Mouse (Mus musculus) intestine, embryonic 16.5 days (tissue): ENCODE data around the gene Gramd4. TPM values are rescaled to one million over a fixed set of nuclear protein-coding genes. Genes with fewer than 3 reads are reported as not detected.
A peak's percentile ranks its signal among the peaks of the same experiment; 100 is the strongest.

Source experiments
- ATAC-seq: fragments of 200-750 bp; cut with Nextera tagmentation; 2 replicates; pipeline ENCODE4 v1.8.0; 2017; ENCODE audit warnings: moderate TSS enrichment, moderate library complexity
- H3K27ac ChIP-seq: fragments of 300-500 bp; sonication (generic); 2 replicates; pipeline ENCODE4 v1.5.1; 2014; ENCODE audit warnings: mild to moderate bottlenecking, low read length
- H3K27me3 ChIP-seq: fragments of 300-500 bp; sonication (generic); replicated peaks from 2 replicates; pipeline ENCODE4 v1.6.1; 2014; ENCODE audit warnings: low read length, control low read depth, mixed read lengths; ENCODE audit not compliant: control insufficient read depth, insufficient read depth
- H3K36me3 ChIP-seq: fragments of 300-500 bp; sonication (generic); 2 replicates; pipeline ENCODE4 v1.6.1; 2014; ENCODE audit warnings: low read length, control low read depth; ENCODE audit not compliant: control insufficient read depth, insufficient read depth
- H3K4me1 ChIP-seq: fragments of 300-500 bp; sonication (generic); 2 replicates; pipeline ENCODE4 v1.6.1; 2014; ENCODE audit warnings: low read length, control low read depth, mixed read lengths; ENCODE audit not compliant: control insufficient read depth, insufficient read depth
- H3K4me2 ChIP-seq: fragments of 300-500 bp; sonication (generic); 2 replicates; pipeline ENCODE4 v1.6.1; 2014; ENCODE audit warnings: low read depth, low read length, control low read depth
- H3K4me3 ChIP-seq: fragments of 300-500 bp; sonication (generic); 2 replicates; pipeline ENCODE4 v1.5.1; 2014; ENCODE audit warnings: mild to moderate bottlenecking, low read length
- H3K9ac ChIP-seq: fragments of 300-500 bp; sonication (generic); 2 replicates; pipeline ENCODE4 v1.6.1; 2014; ENCODE audit warnings: low read depth, low read length
- H3K9me3 ChIP-seq: fragments of 300-500 bp; sonication (generic); 2 replicates; pipeline ENCODE4 v1.6.1; 2016; ENCODE audit warnings: low read length, control low read depth; ENCODE audit not compliant: control insufficient read depth
- WGBS: fragments of 180-500 bp; shearing (Covaris S2); extraction: QIAGEN DNeasy Blood & Tissue Kit; methylation state at CpG from one replicate; pipeline ENCODE4 v1.1.7; 2014; 5-methylcytosine and 5-hydroxymethylcytosine counted together
- polyA plus RNA-seq: library from polyadenylated mRNA; unstranded; fragments of >200 nt; fragmentation: Nextera tagmentation; extraction: Ambion mirVana; gene quantifications from 2 replicates; pipeline ENCODE4 v1.2.1, GENCODE M21; 2015

Gramd4 gene
- polyA plus RNA-seq, 1 experiment from 2014 or later: 9.1 TPM

- Histone ChIP-seq H3K9ac (0 out of 2 replicates have a peak overlapping the region, but pooled peaks have one; percentile 31), H3K27ac (peak overlapping the region; percentile 38), H3K4me3 (peak overlapping the region; percentile 24), H3K36me3 (no peaks in the 10 kb centered on the region), H3K4me1 (peaks cover 64% of the 10 kb centered on the region), H3K4me2 (peak overlapping the region; percentile 38), H3K9me3 (no peaks in the 10 kb centered on the region), H3K27me3 (no peaks in the 10 kb centered on the region)
- ATAC-seq: no peak
- 75% methylated on average over 20 of the region's 20 CpGs for WGBS
Measured at GRCm38 (mm10) chr15:86075305-86076047, 18.0 kb downstream of the Gramd4 start.

- H3K27ac ChIP-seq: peak overlapping the region; percentile 38
- peak overlapping the region; percentile 38 for H3K4me2 ChIP-seq
- H3K4me3 ChIP-seq: peak overlapping the region; percentile 24
- H3K9ac ChIP-seq: 0 out of 2 replicates have a peak overlapping the region, but pooled peaks have one; percentile 31
- no peaks in the 10 kb centered on the region for H3K36me3 ChIP-seq
- WGBS: 70% methylated on average over 2 of the region's 2 CpGs
- ATAC-seq: no peak
- no peaks in the 10 kb centered on the region for H3K27me3 ChIP-seq
- H3K9me3 ChIP-seq: no peaks in the 10 kb centered on the region
- peaks cover 62% of the 10 kb centered on the region for H3K4me1 ChIP-seq
Measured at GRCm38 (mm10) chr15:86076048-86076315, 18.5 kb downstream of the Gramd4 start.

- no peaks in the 10 kb centered on the region for H3K27me3 ChIP-seq
- H3K9ac ChIP-seq: no peak overlapping the region
- peak overlapping the region; percentile 38 for H3K27ac ChIP-seq
- WGBS: 67% methylated on average over 8 of the region's 8 CpGs
- H3K9me3 ChIP-seq: no peaks in the 10 kb centered on the region
- peak overlapping the region; percentile 24; the same call in 1 of the 2 replicates for H3K4me3 ChIP-seq
- H3K4me2 ChIP-seq: peak overlapping the region; percentile 38
- ATAC-seq: no peak
- peaks cover 63% of the 10 kb centered on the region for H3K4me1 ChIP-seq
- H3K36me3 ChIP-seq: no peaks in the 10 kb centered on the region
Measured at GRCm38 (mm10) chr15:86076378-86076777, 18.9 kb downstream of the Gramd4 start.

- H3K27ac ChIP-seq: no peak overlapping the region
- WGBS: 56% methylated on average over 5 of the region's 5 CpGs
- H3K4me2 ChIP-seq: no peak overlapping the region
- no peaks in the 10 kb centered on the region for H3K27me3 ChIP-seq
- H3K36me3 ChIP-seq: no peaks in the 10 kb centered on the region
- H3K4me1 ChIP-seq: peaks cover 68% of the 10 kb centered on the region
- ATAC-seq: no peak
- H3K4me3 ChIP-seq: no peak overlapping the region
- no peaks in the 10 kb centered on the region for H3K9me3 ChIP-seq
- no peak overlapping the region for H3K9ac ChIP-seq
Measured at GRCm38 (mm10) chr15:86077934-86078333, 20.4 kb downstream of the Gramd4 start.

GRCm38 (mm10) chr15:86078481-86079216 lies 21.2 kb downstream of the Gramd4 start:
- Histone ChIP-seq H3K36me3 (no peaks in the 10 kb centered on the region), H3K9ac (no peak overlapping the region), H3K9me3 (no peaks in the 10 kb centered on the region), H3K4me3 (no peak overlapping the region), H3K27me3 (no peaks in the 10 kb centered on the region), H3K4me2 (no peak overlapping the region), H3K4me1 (peaks cover 72% of the 10 kb centered on the region), H3K27ac (no peak overlapping the region; the same call in 1 of the 2 replicates)
- no peak for ATAC-seq
- WGBS: 62% methylated on average over 18 of the region's 18 CpGs

- H3K4me2 ChIP-seq: no peak overlapping the region
- no peak overlapping the region; the same call in 1 of the 2 replicates for H3K27ac ChIP-seq
- no peaks in the 10 kb centered on the region for H3K36me3 ChIP-seq
- 66% methylated on average over 5 of the region's 5 CpGs for WGBS
- H3K27me3 ChIP-seq: no peaks in the 10 kb centered on the region
- H3K4me3 ChIP-seq: no peak overlapping the region
- ATAC-seq: no peak
- H3K4me1 ChIP-seq: peaks cover 66% of the 10 kb centered on the region
- H3K9me3 ChIP-seq: no peaks in the 10 kb centered on the region
- no peak overlapping the region for H3K9ac ChIP-seq
Measured at GRCm38 (mm10) chr15:86079467-86079866, 22.0 kb downstream of the Gramd4 start.

- H3K27ac ChIP-seq: no peak overlapping the region
- 69% methylated on average over 4 of the region's 4 CpGs for WGBS
- no peak for ATAC-seq
Measured at GRCm38 (mm10) chr15:86079876-86080275, 22.4 kb downstream of the Gramd4 start.

GRCm38 (mm10) chr15:86080408-86080807 lies 22.9 kb downstream of the Gramd4 start:
- ATAC-seq: no peak
- 100% methylated on average over 1 of the region's 1 CpGs for WGBS
- Histone ChIP-seq H3K36me3 (no peaks in the 10 kb centered on the region), H3K9ac (no peak overlapping the region), H3K4me3 (no peak overlapping the region), H3K4me1 (peaks cover 72% of the 10 kb centered on the region), H3K4me2 (no peak overlapping the region), H3K9me3 (no peaks in the 10 kb centered on the region), H3K27ac (no peak overlapping the region), H3K27me3 (no peaks in the 10 kb centered on the region)

More at GRCm38 (mm10) chr15:86079876-86080275, 22.4 kb downstream of the Gramd4 start:
- H3K4me3 ChIP-seq: no peak overlapping the region
- peaks cover 68% of the 10 kb centered on the region for H3K4me1 ChIP-seq
- no peaks in the 10 kb centered on the region for H3K36me3 ChIP-seq
- no peaks in the 10 kb centered on the region for H3K27me3 ChIP-seq
- no peak overlapping the region for H3K4me2 ChIP-seq
- no peak overlapping the region for H3K9ac ChIP-seq
- H3K9me3 ChIP-seq: no peaks in the 10 kb centered on the region

GRCm38 (mm10) chr15:86081654-86082053 lies 24.2 kb downstream of the Gramd4 start:
- 0 out of 2 replicates have a peak overlapping the region, but pooled peaks have one; percentile 14 for H3K9ac ChIP-seq
- no peaks in the 10 kb centered on the region for H3K9me3 ChIP-seq
- H3K27ac ChIP-seq: no peak overlapping the region
- no peaks in the 10 kb centered on the region for H3K27me3 ChIP-seq
- no peak for ATAC-seq
- 75% methylated on average over 12 of the region's 12 CpGs for WGBS
- H3K4me2 ChIP-seq: no peak overlapping the region
- H3K4me1 ChIP-seq: peaks cover 72% of the 10 kb centered on the region
- H3K36me3 ChIP-seq: no peaks in the 10 kb centered on the region
- H3K4me3 ChIP-seq: no peak overlapping the region
